Mouse (Mus musculus) forelimb bud, embryonic 11.5 days (tissue): Measurements from ENCODE around the gene Nr3c2.

ENCODE experiments used
- DNase-seq: peaks from one replicate; pipeline ENCODE4 v3.0.0-alpha.2; 2012; ENCODE audit warnings: low read depth, low spot score

Nr3c2 gene

GRCm38 (mm10) chr8:77170439-77170759, 271.2 kb downstream of the Nr3c2 start:
- DNase-seq, result no peak

- no peak for DNase-seq
Observed at GRCm38 (mm10) chr8:77173075-77173657, 273.9 kb downstream of the Nr3c2 start.

- DNase-seq, result no peak
Observed at GRCm38 (mm10) chr8:77173736-77174135, 274.5 kb downstream of the Nr3c2 start.

GRCm38 (mm10) chr8:77175471-77175870, 276.2 kb downstream of the Nr3c2 start:
- DNase-seq, result no peak

DNA sequence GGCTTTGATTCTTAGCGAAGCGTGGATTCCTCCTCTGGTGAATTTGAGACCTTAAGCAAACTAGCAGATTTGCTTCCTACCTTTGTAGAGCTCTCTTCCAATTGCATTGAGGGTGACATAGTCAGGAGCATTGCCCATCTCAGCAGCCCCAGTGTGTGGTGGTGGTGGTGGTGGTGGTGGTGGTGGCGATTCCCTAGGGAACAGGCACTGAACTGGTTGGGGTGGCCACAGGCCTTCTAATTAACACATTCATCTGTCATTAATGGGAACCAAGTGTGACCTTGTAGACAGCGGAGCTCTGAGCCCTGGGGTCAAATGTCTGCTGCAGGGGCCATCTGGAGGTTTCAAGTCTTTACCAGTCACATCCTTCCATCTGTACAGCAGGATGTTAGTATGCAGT, 277.1 kb downstream of the Nr3c2 start:
- peak; percentile 19 for DNase-seq

DNA sequence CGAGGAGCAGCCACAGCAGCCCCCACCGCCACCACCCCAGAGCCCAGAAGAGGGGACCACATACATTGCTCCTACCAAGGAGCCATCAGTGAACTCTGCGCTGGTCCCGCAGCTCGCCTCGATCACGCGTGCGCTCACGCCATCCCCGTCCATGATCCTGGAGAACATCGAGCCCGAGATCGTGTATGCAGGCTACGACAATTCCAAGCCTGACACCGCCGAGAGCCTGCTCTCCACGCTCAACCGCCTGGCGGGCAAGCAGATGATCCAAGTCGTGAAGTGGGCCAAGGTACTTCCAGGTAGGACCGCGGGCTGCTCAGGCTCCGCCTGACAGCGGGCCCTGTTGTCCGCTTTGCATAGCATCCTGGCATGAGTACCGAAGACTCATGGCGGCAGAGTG, 286.6 kb downstream of the Nr3c2 start:
- no peak for DNase-seq

DNA sequence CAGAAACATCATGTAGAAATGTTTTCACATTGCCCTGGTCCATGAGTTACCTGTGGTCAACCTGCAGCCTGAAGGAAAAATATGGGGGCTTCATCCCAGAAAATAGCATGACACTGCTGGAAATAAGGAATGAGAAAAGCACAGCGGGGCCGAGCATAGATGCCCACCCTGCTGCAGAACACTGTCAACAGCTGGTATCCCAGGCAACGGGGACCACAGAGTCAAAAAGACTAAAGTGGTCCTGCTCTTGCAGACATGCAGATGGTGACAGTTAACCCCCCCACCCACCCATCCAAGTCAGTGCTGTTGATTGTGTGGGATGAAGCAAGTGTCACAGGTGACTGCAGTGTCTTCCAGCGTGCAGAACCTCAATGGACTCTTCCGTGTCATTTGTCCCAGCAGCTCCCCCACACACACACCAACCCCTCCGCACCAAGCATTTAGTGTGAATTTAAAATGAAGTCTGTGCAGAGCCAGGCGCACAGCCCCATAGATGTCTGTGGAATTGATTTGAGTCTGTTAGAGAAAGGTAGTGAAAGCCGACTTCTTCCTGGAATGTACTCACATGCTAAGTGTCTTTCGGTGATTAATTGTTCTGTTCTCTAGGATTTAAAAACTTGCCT, 287.8 kb downstream of the Nr3c2 start:
- no peak for DNase-seq

GRCm38 (mm10) chr8:77187748-77188147, 288.5 kb downstream of the Nr3c2 start:
- peak; percentile 19 for DNase-seq

- DNase-seq, result peak; percentile 10
Observed at GRCm38 (mm10) chr8:77188298-77188697, 289.1 kb downstream of the Nr3c2 start.

DNA sequence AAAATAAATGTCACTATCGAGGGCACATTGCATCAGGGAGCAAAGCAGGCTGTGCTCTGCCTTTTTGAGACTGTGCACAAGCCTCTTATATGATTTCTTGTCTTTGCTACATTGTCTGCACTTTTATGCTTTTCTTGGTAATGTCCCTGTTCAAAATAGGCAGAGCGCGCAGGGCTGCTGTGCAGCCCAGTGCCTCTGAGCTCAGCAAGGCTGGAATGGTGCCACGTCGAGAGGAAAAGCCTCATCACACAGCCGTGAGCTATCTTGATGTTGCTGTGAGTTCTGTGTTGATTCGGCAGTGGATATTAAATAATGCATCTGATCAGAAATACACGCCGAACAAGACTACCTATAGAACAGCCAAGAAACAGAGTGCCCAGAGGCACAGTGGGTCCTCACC, 290.1 kb downstream of the Nr3c2 start:
- no peak for DNase-seq

DNA sequence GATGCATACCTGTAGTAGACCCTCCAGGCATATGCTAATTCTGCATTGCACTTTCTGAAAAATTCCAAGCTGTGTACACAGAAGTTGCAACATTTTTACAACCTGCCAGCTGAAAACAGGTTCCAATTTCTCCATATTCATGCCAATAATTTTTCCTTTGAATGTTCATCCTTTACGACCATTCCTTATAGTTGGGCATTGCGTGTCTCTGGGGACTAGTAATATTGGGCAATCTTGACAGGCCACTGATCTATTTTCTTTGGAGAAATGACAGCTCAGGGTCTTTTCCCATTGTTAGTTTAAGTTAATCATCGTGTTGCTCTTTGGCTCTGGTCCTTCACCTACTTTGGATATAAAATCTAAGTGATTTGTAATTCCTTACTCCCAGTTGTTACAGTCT, 291.2 kb downstream of the Nr3c2 start:
- no peak for DNase-seq

GRCm38 (mm10) chr8:77209297-77209696, 310.1 kb downstream of the Nr3c2 start:
- DNase-seq, result no peak

GRCm38 (mm10) chr8:77213893-77214464, 314.7 kb downstream of the Nr3c2 start:
- no peak for DNase-seq

GRCm38 (mm10) chr8:77214665-77215064, 315.4 kb downstream of the Nr3c2 start:
- DNase-seq, result no peak

DNA sequence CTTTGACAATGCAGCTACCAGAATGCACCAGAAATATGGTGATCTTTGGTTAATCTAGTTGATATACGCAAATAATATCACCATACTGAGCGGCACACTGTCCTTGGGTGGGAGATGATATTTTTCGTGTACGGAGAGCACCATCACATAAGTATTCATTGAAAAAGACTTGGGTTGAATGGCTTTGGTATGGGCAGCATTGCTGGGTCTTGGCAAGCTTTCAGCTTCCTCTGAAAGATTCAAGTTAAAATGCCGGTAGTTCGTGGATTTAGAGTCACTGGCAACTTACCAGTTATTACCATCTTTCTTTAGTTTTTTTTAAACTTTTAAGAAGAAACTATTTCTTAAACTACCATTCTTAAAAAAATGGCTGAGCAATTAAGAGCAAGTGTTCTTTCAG, 315.9 kb downstream of the Nr3c2 start:
- no peak for DNase-seq

DNA sequence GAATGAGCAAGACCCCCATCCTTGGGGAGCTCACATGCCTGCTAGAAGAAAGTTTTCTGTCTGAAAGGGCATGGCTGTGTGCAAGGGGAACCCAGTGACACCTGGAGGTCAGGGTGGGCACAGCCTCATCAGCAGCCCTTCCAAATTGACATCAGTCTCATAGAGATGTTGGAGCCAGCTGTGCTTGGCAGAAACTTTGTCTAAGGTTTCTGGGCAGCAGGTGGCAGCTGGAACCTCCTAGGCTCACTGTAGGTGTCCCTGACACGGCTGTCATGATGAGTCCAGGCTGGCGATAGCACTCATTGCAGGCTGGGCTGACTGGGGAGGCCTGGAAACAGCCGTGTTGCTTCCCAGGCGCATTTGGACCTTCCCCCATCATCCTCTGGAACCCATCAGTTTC, 323.9 kb downstream of the Nr3c2 start:
- no peak for DNase-seq

- no peak for DNase-seq
Observed at GRCm38 (mm10) chr8:77227742-77228141, 328.5 kb downstream of the Nr3c2 start.

DNA sequence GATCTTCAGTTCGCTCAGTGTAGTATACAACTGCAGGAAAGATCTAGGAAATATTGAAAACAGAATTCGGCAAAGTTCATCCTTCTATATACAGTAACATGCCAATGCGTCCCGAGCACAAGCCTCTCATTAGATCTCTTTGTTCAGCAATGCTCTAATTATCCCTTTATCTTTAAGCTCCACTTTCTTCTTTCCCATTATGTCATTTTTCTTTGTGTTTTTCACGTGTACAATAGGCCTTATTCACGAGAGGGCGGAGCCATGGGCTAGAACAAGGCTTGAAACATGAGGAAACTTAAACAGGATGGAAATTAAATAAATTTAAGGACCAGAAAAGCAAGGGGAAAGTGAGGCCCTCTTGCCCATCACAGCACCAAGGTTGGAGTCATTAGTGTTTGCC, 329.4 kb downstream of the Nr3c2 start:
- no peak for DNase-seq

DNA sequence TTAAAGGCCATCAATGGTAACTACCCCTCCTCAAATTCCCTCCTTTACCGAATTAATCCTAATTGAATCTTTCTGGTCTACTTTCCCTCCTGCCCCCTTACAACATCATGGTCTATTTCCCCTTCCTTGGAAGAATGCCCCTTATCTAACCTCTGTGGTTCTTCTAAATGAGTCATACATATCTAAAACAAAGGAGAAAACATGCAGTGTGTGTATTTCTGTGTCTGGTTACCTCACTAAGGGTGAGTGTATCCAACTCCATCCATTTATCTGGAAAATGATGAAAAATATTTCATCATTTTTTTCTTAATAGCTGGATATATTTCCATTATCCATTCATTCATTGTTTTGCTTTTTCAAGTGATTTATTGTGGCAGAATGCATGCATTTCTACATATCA, 332.0 kb downstream of the Nr3c2 start:
- no peak for DNase-seq

DNA sequence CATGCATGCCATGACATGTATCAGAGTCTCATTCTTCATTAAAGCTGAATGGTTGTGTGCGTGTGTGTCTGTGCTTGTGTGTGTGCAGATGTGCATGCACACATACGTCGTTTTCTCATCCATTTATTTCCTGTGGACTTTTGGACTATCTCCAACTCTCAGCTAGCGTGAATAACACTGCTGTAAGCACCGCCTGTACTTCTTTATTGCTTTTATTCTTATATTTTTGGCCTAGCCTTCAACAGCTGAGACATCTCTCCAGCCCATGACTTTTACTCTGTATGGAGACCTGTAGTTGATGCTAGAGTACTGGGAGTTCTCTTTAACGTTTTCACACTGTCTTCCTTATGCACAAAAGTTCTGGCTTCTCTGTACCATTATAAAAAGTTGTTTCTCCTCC, 332.6 kb downstream of the Nr3c2 start:
- DNase-seq, result no peak

GRCm38 (mm10) chr8:77232411-77232810, 333.2 kb downstream of the Nr3c2 start:
- no peak for DNase-seq

DNA sequence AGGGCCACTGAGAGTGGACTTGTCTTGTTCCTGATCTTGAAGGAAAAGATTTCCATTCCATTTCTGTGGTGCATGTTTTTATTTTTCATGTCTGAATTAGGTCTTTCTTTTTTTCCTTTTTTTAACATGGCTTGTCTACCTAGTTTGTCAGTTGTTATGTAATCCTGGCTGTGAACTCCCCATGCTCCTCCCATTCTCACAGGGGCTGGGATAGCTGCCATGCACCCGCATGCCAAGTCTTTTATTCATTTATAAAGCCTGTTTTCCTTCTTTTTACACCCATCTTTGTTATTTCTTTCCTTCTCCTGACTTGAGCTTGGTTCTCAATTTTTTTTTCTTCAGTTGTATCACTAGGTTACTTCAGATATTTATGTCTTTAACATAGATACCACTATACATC, 337.5 kb downstream of the Nr3c2 start:
- DNase-seq, result no peak

GRCm38 (mm10) chr8:77239462-77239861, 340.2 kb downstream of the Nr3c2 start:
- DNase-seq, result no peak

DNA sequence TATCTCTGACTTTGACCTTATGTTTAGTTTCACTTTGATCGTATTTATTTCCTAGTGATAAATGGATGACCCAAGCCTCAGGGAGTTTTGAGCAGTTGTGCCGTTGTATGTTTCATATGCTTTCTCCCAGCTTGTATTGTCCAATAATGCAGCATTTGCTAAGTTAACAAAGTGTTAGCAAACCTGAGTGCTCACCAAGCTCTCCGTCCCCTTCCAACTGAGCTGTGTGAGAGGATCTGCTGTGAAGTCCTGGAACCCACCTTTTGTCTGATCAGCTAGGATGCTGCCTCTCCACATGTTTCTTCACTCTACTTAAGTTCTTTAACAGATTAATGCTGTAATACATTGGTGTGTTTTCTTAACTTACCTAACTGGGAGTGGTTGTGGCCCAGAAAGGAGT, 342.1 kb downstream of the Nr3c2 start:
- DNase-seq, result no peak
